Mouse (Mus musculus) erythroblast, adult 5-6 weeks (primary cell): ENCODE data around the gene Rabgap1l. TPM values are rescaled to one million over a fixed set of nuclear protein-coding genes. Genes with fewer than 3 reads are reported as not detected.

Experiments
- ATAC-seq: replicated peaks from 2 replicates; pipeline ENCODE4 v1.8.0; 2016; ENCODE audit warnings: moderate number of reproducible peaks, mild to moderate bottlenecking, moderate TSS enrichment, inconsistent platforms; ENCODE audit not compliant: poor library complexity, low FRiP score, severe bottlenecking
- total RNA-seq, 2 experiments: library from RNA; stranded (forward) in 1 of 2; stranded (reverse) in 1 of 2; fragments of 150-400 nt in 1 of 2; fragments of 200-764, 138-1000 nt in 1 of 2; gene quantifications; 2 replicates each; pipeline versions ENCODE4 v1.2.3 to v1.2.4; 2015 to 2017; ENCODE audit warnings: low replicate concordance in 2 of 2

Gene Rabgap1l
- total RNA-seq, 2 experiments from 2014 or later: 105 to 161 TPM

GRCm38 (mm10) chr1:160351880-160352234 is 441.2 kb downstream of the Rabgap1l start:
- no peak for ATAC-seq

- ATAC-seq: no peak
Observed at GRCm38 (mm10) chr1:160351146-160351879, 441.7 kb downstream of the Rabgap1l start.

- no peak for ATAC-seq
Observed at GRCm38 (mm10) chr1:160340653-160341052, 452.4 kb downstream of the Rabgap1l start.

- no peak for ATAC-seq
Observed at GRCm38 (mm10) chr1:160339374-160339773, 453.6 kb downstream of the Rabgap1l start.

GRCm38 (mm10) chr1:160334791-160335190 is 458.2 kb downstream of the Rabgap1l start:
- no peak for ATAC-seq

GRCm38 (mm10) chr1:160330828-160331227 is 462.2 kb downstream of the Rabgap1l start:
- ATAC-seq: no peak

GRCm38 (mm10) chr1:160330222-160330621 is 462.8 kb downstream of the Rabgap1l start:
- ATAC-seq: 0 out of 2 replicates have a peak, but pooled peaks have one; percentile 31

- ATAC-seq: no peak
Observed at GRCm38 (mm10) chr1:160329788-160330187, 463.2 kb downstream of the Rabgap1l start.

- no peak for ATAC-seq
Observed at GRCm38 (mm10) chr1:160327531-160327930, 465.5 kb downstream of the Rabgap1l start.

- ATAC-seq: no peak
Observed at GRCm38 (mm10) chr1:160325542-160325941, 467.5 kb downstream of the Rabgap1l start.

- no peak for ATAC-seq
Observed at GRCm38 (mm10) chr1:160320690-160321089, 472.3 kb downstream of the Rabgap1l start.

- no peak for ATAC-seq
Observed at GRCm38 (mm10) chr1:160318057-160318725, 474.8 kb downstream of the Rabgap1l start.

GRCm38 (mm10) chr1:160316239-160316638 is 476.8 kb downstream of the Rabgap1l start:
- peak; percentile 72; the same call in 1 of the 2 replicates for ATAC-seq

- no peak for ATAC-seq
Observed at GRCm38 (mm10) chr1:160312658-160313057, 480.4 kb downstream of the Rabgap1l start.

GRCm38 (mm10) chr1:160311861-160312260 is 481.1 kb downstream of the Rabgap1l start:
- ATAC-seq: no peak

- no peak for ATAC-seq
Observed at GRCm38 (mm10) chr1:160309951-160310350, 483.1 kb downstream of the Rabgap1l start.

- ATAC-seq: 0 out of 2 replicates have a peak, but pooled peaks have one; percentile 35
Observed at GRCm38 (mm10) chr1:160308996-160309395, 484.0 kb downstream of the Rabgap1l start.

- ATAC-seq: 0 out of 2 replicates have a peak, but pooled peaks have one; percentile 42
Observed at GRCm38 (mm10) chr1:160308498-160308897, 484.5 kb downstream of the Rabgap1l start.

- peak; percentile 56 for ATAC-seq
Observed at GRCm38 (mm10) chr1:160306866-160307616, 486.0 kb downstream of the Rabgap1l start.

GRCm38 (mm10) chr1:160306336-160306735 is 486.7 kb downstream of the Rabgap1l start:
- ATAC-seq: no peak
